Mouse (Mus musculus) MEL (cell line): ENCODE measurements around the gene Tspan32. TPM values are rescaled to one million over a fixed set of nuclear protein-coding genes. Genes with fewer than 3 reads are reported as not detected.

ENCODE experiments used
- DNase-seq: peaks from one replicate; pipeline ENCODE4 v3.0.0; 2011; ENCODE audit warnings: low read depth, low spot score
- H3K27ac ChIP-seq: 2 replicates; pipeline ENCODE4 v1.5.1; 2012; ENCODE audit warnings: low read depth, mild to moderate bottlenecking, control low read depth, low read length, moderate library complexity; ENCODE audit not compliant: control insufficient read depth
- H3K27me3 ChIP-seq, 2 experiments: fragments of 150-350 bp in 1 of 2; sonication (generic) in 1 of 2; 2 replicates each; pipeline ENCODE4 v1.6.1; 2012; ENCODE audit warnings: low read length in 2 of 2, mild to moderate bottlenecking in 2 of 2, improper control_type of control experiment in 1 of 2, moderate library complexity in 1 of 2; ENCODE audit not compliant: insufficient read depth in 2 of 2, control insufficient read depth in 1 of 2
- H3K36me3 ChIP-seq, 2 experiments: 2 replicates each; pipeline ENCODE4 v1.6.1; 2012 to 2014; ENCODE audit warnings: low read length in 2 of 2, improper control_type of control experiment in 1 of 2, inconsistent platforms in 1 of 2, mild to moderate bottlenecking in 1 of 2; ENCODE audit not compliant: insufficient read depth in 2 of 2, control insufficient read depth in 1 of 2
- H3K4me1 ChIP-seq, 2 experiments: fragments of 150-350 bp in 1 of 2; sonication (generic) in 1 of 2; 2 replicates each; pipeline ENCODE4 v1.6.1; 2012; ENCODE audit warnings: low read length in 2 of 2, improper control_type of control experiment in 1 of 2, mild to moderate bottlenecking in 1 of 2; ENCODE audit not compliant: insufficient read depth in 2 of 2, control insufficient read depth in 1 of 2
- H3K4me3 ChIP-seq, 2 experiments: fragments of 150-350 bp in 1 of 2; sonication (generic) in 1 of 2; 2 replicates each; pipeline ENCODE4 v1.5.1; 2012; ENCODE audit warnings: low read depth in 2 of 2, low read length in 2 of 2, mild to moderate bottlenecking in 2 of 2, moderate library complexity in 2 of 2, control low read depth in 1 of 2, improper control_type of control experiment in 1 of 2; ENCODE audit not compliant: control insufficient read depth in 1 of 2, insufficient read depth in 1 of 2
- H3K79me2 ChIP-seq: 2 replicates; pipeline ENCODE4 v1.6.1; 2012; ENCODE audit warnings: mild to moderate bottlenecking, low read length, moderate library complexity; ENCODE audit not compliant: control insufficient read depth, poor library complexity, insufficient read depth
- H3K9ac ChIP-seq: 2 replicates; pipeline ENCODE4 v1.6.1; 2012; ENCODE audit warnings: low read depth, mild to moderate bottlenecking, control low read depth, low read length, moderate library complexity; ENCODE audit not compliant: control insufficient read depth, poor library complexity, severe bottlenecking
- H3K9me3 ChIP-seq: fragments of 150-350 bp; sonication (generic); replicated peaks from 2 replicates; pipeline ENCODE4 v1.6.1; 2012; ENCODE audit warnings: mild to moderate bottlenecking, low read length, improper control_type of control experiment, moderate library complexity; ENCODE audit not compliant: insufficient read depth
- BHLHE40 ChIP-seq: IDR thresholded peaks from 2 replicates; pipeline ENCODE4 v1.6.1; 2012; ENCODE audit warnings: low read depth, mild to moderate bottlenecking, inconsistent platforms, low read length, improper control_type of control experiment, borderline replicate concordance
- CHD1 ChIP-seq: IDR thresholded peaks from 2 replicates; pipeline ENCODE4 v1.6.1; 2012; ENCODE audit warnings: low read depth, mild to moderate bottlenecking, inconsistent platforms, low read length, improper control_type of control experiment
- CHD2 ChIP-seq: IDR thresholded peaks from 2 replicates; pipeline ENCODE4 v1.6.1; 2011; ENCODE audit warnings: low read length, improper control_type of control experiment
- CTCF ChIP-seq, 3 experiments: IDR thresholded peaks in 2 of 3; conservative IDR thresholded peaks in 1 of 3; 2 replicates each; pipeline ENCODE4 v1.5.1; 2011 to 2012; ENCODE audit warnings: low read length in 3 of 3, low read depth in 2 of 3, mild to moderate bottlenecking in 2 of 3, improper control_type of control experiment in 1 of 3, inconsistent platforms in 1 of 3, mixed read lengths in 1 of 3, moderate library complexity in 1 of 3; ENCODE audit not compliant: control insufficient read depth in 1 of 3, insufficient read depth in 1 of 3, poor library complexity in 1 of 3, severe bottlenecking in 1 of 3
- E2F4 ChIP-seq: IDR thresholded peaks from 2 replicates; pipeline ENCODE4 v1.6.1; 2011; ENCODE audit warnings: low read depth, low read length, improper control_type of control experiment, borderline replicate concordance
- ELF1 ChIP-seq: IDR thresholded peaks from 2 replicates; pipeline ENCODE4 v1.6.1; 2014; ENCODE audit warnings: low read depth, mild to moderate bottlenecking, inconsistent platforms, low read length, improper control_type of control experiment, moderate library complexity
- EP300 ChIP-seq, 2 experiments: IDR thresholded peaks; 2 replicates each; pipeline ENCODE4 v1.6.1; 2011; ENCODE audit warnings: improper control_type of control experiment in 2 of 2, low read length in 2 of 2, low read depth in 1 of 2, mild to moderate bottlenecking in 1 of 2
- ETS1 ChIP-seq: IDR thresholded peaks from 2 replicates; pipeline ENCODE4 v1.6.1; 2012; ENCODE audit warnings: low read depth, mild to moderate bottlenecking, inconsistent platforms, low read length, improper control_type of control experiment, moderate library complexity
- GABPA ChIP-seq: IDR thresholded peaks from 2 replicates; pipeline ENCODE4 v1.6.1; 2012; ENCODE audit warnings: low read depth, mild to moderate bottlenecking, inconsistent platforms, low read length, improper control_type of control experiment, moderate library complexity
- GATA1 ChIP-seq: IDR thresholded peaks from 2 replicates; pipeline ENCODE4 v1.6.1; 2011; ENCODE audit warnings: low read depth, low read length, improper control_type of control experiment
- JUND ChIP-seq: IDR thresholded peaks from 2 replicates; pipeline ENCODE4 v1.6.1; 2011; ENCODE audit warnings: low read depth, mild to moderate bottlenecking, improper control_type of control experiment, low read length
- KAT2A ChIP-seq: conservative IDR thresholded peaks from 2 replicates; pipeline ENCODE4 v1.6.1; 2012; ENCODE audit warnings: low read depth, low read length, improper control_type of control experiment, inconsistent platforms
- MAFK ChIP-seq: IDR thresholded peaks from 2 replicates; pipeline ENCODE4 v1.6.1; 2011; ENCODE audit warnings: low read depth, mild to moderate bottlenecking, low read length, improper control_type of control experiment, borderline replicate concordance
- MAX ChIP-seq: IDR thresholded peaks from 2 replicates; pipeline ENCODE4 v1.6.1; 2011; ENCODE audit warnings: low read length, improper control_type of control experiment
- MAZ ChIP-seq: IDR thresholded peaks from 2 replicates; pipeline ENCODE4 v1.6.1; 2012; ENCODE audit warnings: low read depth, mild to moderate bottlenecking, inconsistent platforms, low read length, improper control_type of control experiment
- MEF2A ChIP-seq: IDR thresholded peaks from 2 replicates; pipeline ENCODE4 v1.6.1; 2014; ENCODE audit warnings: low read depth, mild to moderate bottlenecking, inconsistent platforms, low read length, improper control_type of control experiment; ENCODE audit not compliant: poor library complexity, insufficient replicate concordance, severe bottlenecking; ENCODE audit errors: extremely low read depth
- MXI1 ChIP-seq: IDR thresholded peaks from 2 replicates; pipeline ENCODE4 v1.6.1; 2011; ENCODE audit warnings: mild to moderate bottlenecking, low read depth, low read length, improper control_type of control experiment
- MYB ChIP-seq: IDR thresholded peaks from 2 replicates; pipeline ENCODE4 v1.6.1; 2011; ENCODE audit warnings: mild to moderate bottlenecking, low read depth, low read length, improper control_type of control experiment
- NELFE ChIP-seq: IDR thresholded peaks from 2 replicates; pipeline ENCODE4 v1.6.1; 2011; ENCODE audit warnings: low read depth, low read length, improper control_type of control experiment
- NRF1 ChIP-seq: IDR thresholded peaks from 2 replicates; pipeline ENCODE4 v1.6.1; 2014; ENCODE audit warnings: low read depth, mild to moderate bottlenecking, inconsistent platforms, low read length, improper control_type of control experiment, moderate library complexity; ENCODE audit not compliant: poor library complexity, insufficient read depth, severe bottlenecking
- POLR2A ChIP-seq, 2 experiments: IDR thresholded peaks; 2 replicates each; pipeline ENCODE4 v1.6.1; 2011 to 2012; ENCODE audit warnings: low read length in 2 of 2, mild to moderate bottlenecking in 2 of 2, control low read depth in 1 of 2, improper control_type of control experiment in 1 of 2, low read depth in 1 of 2, moderate library complexity in 1 of 2; ENCODE audit not compliant: control insufficient read depth in 1 of 2, insufficient read depth in 1 of 2, poor library complexity in 1 of 2
- POLR2AphosphoS2 ChIP-seq: IDR thresholded peaks from 2 replicates; pipeline ENCODE4 v1.6.1; 2011; ENCODE audit warnings: low read length, improper control_type of control experiment
- POLR2AphosphoS5 ChIP-seq: IDR thresholded peaks from 2 replicates; pipeline ENCODE4 v1.6.1; 2012; ENCODE audit warnings: low read depth, borderline replicate concordance, mild to moderate bottlenecking, inconsistent platforms, low read length, moderate library complexity, mixed read lengths
- RAD21 ChIP-seq: IDR thresholded peaks from 2 replicates; pipeline ENCODE4 v1.6.1; 2011; ENCODE audit warnings: mild to moderate bottlenecking, low read depth, low read length, improper control_type of control experiment
- RCOR1 ChIP-seq: IDR thresholded peaks from 2 replicates; pipeline ENCODE4 v1.6.1; 2012; ENCODE audit warnings: low read depth, mild to moderate bottlenecking, inconsistent platforms, low read length, improper control_type of control experiment
- SIN3A ChIP-seq: IDR thresholded peaks from 2 replicates; pipeline ENCODE4 v1.6.1; 2012; ENCODE audit warnings: low read length, improper control_type of control experiment, inconsistent platforms
- SMC3 ChIP-seq: IDR thresholded peaks from 2 replicates; pipeline ENCODE4 v1.6.1; 2011; ENCODE audit warnings: low read depth, low read length, improper control_type of control experiment
- TAL1 ChIP-seq: IDR thresholded peaks from 2 replicates; pipeline ENCODE4 v1.6.1; 2012; ENCODE audit warnings: mild to moderate bottlenecking, inconsistent platforms, low read length, moderate library complexity, mixed read lengths
- TBP ChIP-seq: IDR thresholded peaks from 2 replicates; pipeline ENCODE4 v1.8.0; 2011; ENCODE audit warnings: low read depth, low read length, improper control_type of control experiment
- TCF12 ChIP-seq: IDR thresholded peaks from 2 replicates; pipeline ENCODE4 v1.6.1; 2014; ENCODE audit warnings: low read depth, mild to moderate bottlenecking, inconsistent platforms, low read length, improper control_type of control experiment, moderate library complexity
- UBTF ChIP-seq: IDR thresholded peaks from 2 replicates; pipeline ENCODE4 v1.6.1; 2012; ENCODE audit warnings: low read depth, mild to moderate bottlenecking, inconsistent platforms, low read length, improper control_type of control experiment, moderate library complexity, borderline replicate concordance; ENCODE audit not compliant: insufficient read depth
- USF2 ChIP-seq, 2 experiments: IDR thresholded peaks; 2 replicates each; pipeline ENCODE4 v1.6.1; 2011 to 2012; ENCODE audit warnings: improper control_type of control experiment in 2 of 2, low read length in 2 of 2, borderline replicate concordance in 1 of 2, inconsistent platforms in 1 of 2, low read depth in 1 of 2, mild to moderate bottlenecking in 1 of 2; ENCODE audit not compliant: insufficient read depth in 1 of 2
- ZC3H11A ChIP-seq: IDR thresholded peaks from 2 replicates; pipeline ENCODE4 v1.6.1; 2012; ENCODE audit warnings: low read depth, mild to moderate bottlenecking, inconsistent platforms, low read length, improper control_type of control experiment
- ZKSCAN1 ChIP-seq: IDR thresholded peaks from 2 replicates; pipeline ENCODE4 v1.6.1; 2012; ENCODE audit warnings: low read depth, mild to moderate bottlenecking, inconsistent platforms, low read length, improper control_type of control experiment, moderate library complexity
- ZMIZ1 ChIP-seq: IDR thresholded peaks from 2 replicates; pipeline ENCODE4 v1.6.1; 2012; ENCODE audit warnings: low read depth, mild to moderate bottlenecking, inconsistent platforms, low read length, improper control_type of control experiment, moderate library complexity
- ZNF384 ChIP-seq: IDR thresholded peaks from 2 replicates; pipeline ENCODE4 v1.6.1; 2012; ENCODE audit warnings: low read depth, mild to moderate bottlenecking, inconsistent platforms, low read length, improper control_type of control experiment
- polyA plus RNA-seq, 2 experiments: library from polyadenylated mRNA; stranded (reverse) in 1 of 2; unstranded in 1 of 2; fragments of >175 nt in 1 of 2; fragments of >200 nt in 1 of 2; gene quantifications; 2 replicates each; pipeline versions ENCODE4 v1.2.1 to v1.2.4; 2012; ENCODE audit warnings: low replicate concordance in 2 of 2, low read depth in 1 of 2; ENCODE audit not compliant: insufficient read length in 2 of 2, insufficient read depth in 1 of 2, missing spikeins in 1 of 2
- total RNA-seq: library from RNA; depleted of rRNA; stranded (reverse); fragments of 300-350 nt; gene quantifications from 2 replicates; pipeline ENCODE4 v1.2.3, GENCODE M21; 2012

Tspan32 gene
- total and polyA plus RNA-seq, 3 experiments = 53.5 to 212 (median 205) TPM

- DNase-seq = no peak
- Histone ChIP-seq H3K4me3 (no peak overlapping the region), H3K4me1 (peaks cover 33 to 34% of the 10 kb centered on the region in 2 experiments), H3K27ac (no peak overlapping the region), H3K9ac (no peak overlapping the region), H3K79me2 (no peaks in the 10 kb centered on the region), H3K36me3 (peaks cover 0 to 33% of the 10 kb centered on the region in 2 experiments; a peak in 3 of 4 replicates), H3K27me3 (no peaks in the 10 kb centered on the region), H3K9me3 (no peaks in the 10 kb centered on the region)
- TF ChIP-seq SIN3A (peak; percentile 32; the same call in 1 of the 2 replicates), SMC3 (no peak), ELF1 (no peak), JUND (no peak), GABPA (no peak), UBTF (no peak), RAD21 (no peak), MXI1 (no peak), ZKSCAN1 (no peak), TBP (no peak), POLR2AphosphoS2 (no peak), BHLHE40 (peak; percentile 94), NRF1 (no peak), RCOR1 (no peak), TAL1 (no peak), MAX (0 out of 2 replicates have a peak, but pooled peaks have one; percentile 23), MEF2A (no peak), EP300 (IDR thresholded peaks at IDR 0.05; ENCODE audit: low read depth in 1 of 2, low read length in 2 of 2) (peak; percentile 35 to 52; a peak in 1 of 4 replicates), ZC3H11A (no peak), MAZ (no peak), USF2 (IDR thresholded peaks at IDR 0.05; ENCODE audit: borderline replicate concordance in 1 of 2, insufficient read depth in 1 of 2, low read depth in 1 of 2, low read length in 2 of 2) (no peak), CHD1 (no peak), E2F4 (no peak), ETS1 (peak; percentile 54), MYB (no peak), KAT2A (no peak), ZMIZ1 (no peak), POLR2AphosphoS5 (no peak), MAFK (no peak), CTCF (IDR thresholded peaks at IDR 0.05 in 2 of 3, conservative IDR thresholded peaks at IDR 0.05 in 1 of 3; ENCODE audit: control insufficient read depth in 1 of 3, insufficient read depth in 1 of 3, low read depth in 2 of 3, low read length in 3 of 3, poor library complexity in 1 of 3, severe bottlenecking in 1 of 3) (no peak), CHD2 (no peak), NELFE (no peak), ZNF384 (peak; percentile 88), POLR2A (IDR thresholded peaks at IDR 0.05; ENCODE audit: control insufficient read depth in 1 of 2, insufficient read depth in 1 of 2, low read depth in 1 of 2, low read length in 2 of 2, poor library complexity in 1 of 2) (no peak), GATA1 (peak; percentile 45), TCF12 (peak; percentile 58; the same call in 1 of the 2 replicates)
These were observed 29.9 kb downstream of the Tspan32 start for GRCm38 (mm10) chr7:143034519-143035450.
